Mouse (Mus musculus) olfactory bulb, adult 2 months (tissue): ENCODE measurements around the gene N6amt1. TPM values are rescaled to one million over a fixed set of nuclear protein-coding genes. Genes with fewer than 3 reads are reported as not detected.

ENCODE experiments used
- H3K27ac ChIP-seq: fragments of 200-500 bp; 2 replicates; pipeline ENCODE4 v1.5.1; 2012; ENCODE audit warnings: low read depth, low read length; ENCODE audit not compliant: insufficient read depth
- H3K4me1 ChIP-seq: fragments of 200-500 bp; 2 replicates; pipeline ENCODE4 v1.6.1; 2012; ENCODE audit warnings: low read length; ENCODE audit not compliant: control insufficient read depth, insufficient read depth
- H3K4me3 ChIP-seq: fragments of 200-500 bp; 2 replicates; pipeline ENCODE4 v1.5.1; 2012; ENCODE audit warnings: mild to moderate bottlenecking, low read depth, low read length, moderate library complexity; ENCODE audit not compliant: insufficient read depth
- CTCF ChIP-seq: fragments of 200-500 bp; IDR thresholded peaks from 2 replicates; pipeline ENCODE4 v1.5.1; 2012; ENCODE audit warnings: low read depth, mild to moderate bottlenecking, low read length, moderate library complexity; ENCODE audit not compliant: insufficient read depth
- POLR2A ChIP-seq: fragments of 200-500 bp; IDR thresholded peaks from 2 replicates; pipeline ENCODE4 v1.6.1; 2012; ENCODE audit warnings: mild to moderate bottlenecking, low read depth, low read length, moderate library complexity; ENCODE audit not compliant: insufficient read depth
- WGBS: fragments of 180-500 bp; shearing (Covaris S2); methylation state at CpG from one replicate; pipeline ENCODE4 v1.1.7; 2018; 5-methylcytosine and 5-hydroxymethylcytosine counted together
- polyA plus RNA-seq: library from polyadenylated mRNA; stranded (reverse); fragments of >200 nt; gene quantifications from 2 replicates; pipeline ENCODE4 v1.2.4, GENCODE M21; 2012; ENCODE audit warnings: low replicate concordance; ENCODE audit not compliant: missing spikeins, insufficient read depth, insufficient read length

The N6amt1 gene
- polyA plus RNA-seq, 1 experiment, result not detected

DNA sequence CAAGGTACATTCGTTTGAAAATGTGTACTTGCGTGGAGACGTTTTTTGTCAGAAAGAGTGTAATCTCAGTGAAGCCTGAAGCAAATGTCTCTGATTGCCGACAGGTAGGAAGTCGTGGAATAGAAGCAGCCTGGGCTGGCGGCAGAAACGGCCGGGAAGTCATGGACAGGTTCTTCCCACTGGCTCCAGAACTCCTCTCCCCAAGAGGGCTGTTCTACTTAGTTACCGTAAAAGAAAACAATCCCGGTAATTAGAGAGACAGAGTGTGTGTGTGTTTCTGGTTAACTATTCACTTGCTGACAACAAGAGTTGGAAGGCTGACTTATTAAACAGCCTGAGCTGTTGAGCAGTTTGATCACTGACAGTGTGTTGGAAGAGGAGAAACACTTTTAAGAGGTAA is 12.1 kb downstream of the N6amt1 start:
- no peak for TF ChIP-seq CTCF
- no peak for TF ChIP-seq POLR2A
- H3K27ac ChIP-seq, result no peak overlapping the region
- H3K4me3 ChIP-seq, result no peak overlapping the region
- H3K4me1 ChIP-seq, result no peaks in the 10 kb centered on the region
- 72% methylated on average over 10 of the region's 10 CpGs for WGBS

DNA sequence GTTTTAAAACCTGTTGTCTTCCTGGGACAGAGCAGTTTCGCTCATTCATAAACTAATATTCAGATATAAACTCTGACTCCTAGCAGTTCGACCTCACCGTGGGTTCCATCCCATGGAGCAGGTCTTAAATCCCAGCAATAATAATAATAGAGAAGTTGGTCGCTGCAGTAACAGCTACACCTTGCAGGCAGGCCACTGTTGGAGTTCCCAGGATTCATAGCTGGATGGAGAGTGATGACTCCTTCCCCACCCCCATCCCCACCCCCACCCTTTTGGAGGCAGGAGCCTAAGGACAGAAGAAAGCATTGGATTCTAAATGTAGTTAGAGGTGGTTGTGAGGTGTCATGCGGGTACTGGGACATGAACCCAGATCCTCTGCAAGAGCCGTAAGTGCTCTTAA is 12.5 kb downstream of the N6amt1 start:
- Histone ChIP-seq H3K4me3 (no peak overlapping the region), H3K27ac (no peak overlapping the region), H3K4me1 (no peaks in the 10 kb centered on the region)
- TF ChIP-seq CTCF (no peak), POLR2A (no peak)
- WGBS, result 96% methylated on average over 6 of the region's 6 CpGs

DNA sequence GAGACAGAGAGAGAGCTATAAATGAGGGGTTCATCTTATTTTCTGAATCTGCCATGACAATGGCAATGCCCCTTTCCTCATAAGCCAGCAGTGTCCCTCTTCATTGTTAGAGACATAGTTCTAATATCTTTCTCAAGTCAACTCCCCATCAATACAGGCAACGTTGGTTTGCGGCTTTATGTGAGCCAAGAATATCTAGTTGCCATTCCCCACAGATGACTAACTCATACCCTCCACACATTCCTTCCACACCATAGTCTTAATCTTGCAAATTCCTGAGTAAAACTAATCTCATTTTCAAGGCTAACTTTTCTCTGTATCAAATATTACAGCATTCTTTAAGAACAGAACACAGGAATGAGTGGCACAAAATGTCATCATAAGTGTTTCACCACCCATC is 29.0 kb downstream of the N6amt1 start:
- no peak for TF ChIP-seq CTCF
- TF ChIP-seq POLR2A, result no peak
- 83% methylated on average over 2 of the region's 2 CpGs for WGBS

DNA sequence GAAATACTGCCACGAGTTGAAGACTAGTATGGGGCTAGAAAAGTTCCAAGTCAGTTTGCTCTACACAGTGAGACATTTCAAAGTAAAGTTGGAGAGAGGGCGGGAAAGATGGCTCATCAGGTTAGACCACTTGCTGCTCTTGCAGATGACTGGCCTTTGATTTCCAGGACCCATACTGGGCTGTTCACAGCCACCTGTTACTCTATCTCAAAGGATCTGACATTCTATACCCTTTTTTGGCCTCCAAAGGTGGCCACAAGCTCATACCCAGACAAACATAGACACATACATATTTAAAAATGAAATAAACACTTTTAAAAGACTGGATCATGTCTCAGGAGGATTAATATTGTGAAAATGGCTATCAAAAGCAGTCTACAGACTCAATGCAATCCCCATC is 30.4 kb downstream of the N6amt1 start:
- 83% methylated on average over 2 of the region's 2 CpGs for WGBS

More for the DNA sequence above, 29.0 kb downstream of the N6amt1 start:
- Histone ChIP-seq H3K4me1 (no peaks in the 10 kb centered on the region), H3K27ac (no peak overlapping the region), H3K4me3 (no peak overlapping the region)

DNA sequence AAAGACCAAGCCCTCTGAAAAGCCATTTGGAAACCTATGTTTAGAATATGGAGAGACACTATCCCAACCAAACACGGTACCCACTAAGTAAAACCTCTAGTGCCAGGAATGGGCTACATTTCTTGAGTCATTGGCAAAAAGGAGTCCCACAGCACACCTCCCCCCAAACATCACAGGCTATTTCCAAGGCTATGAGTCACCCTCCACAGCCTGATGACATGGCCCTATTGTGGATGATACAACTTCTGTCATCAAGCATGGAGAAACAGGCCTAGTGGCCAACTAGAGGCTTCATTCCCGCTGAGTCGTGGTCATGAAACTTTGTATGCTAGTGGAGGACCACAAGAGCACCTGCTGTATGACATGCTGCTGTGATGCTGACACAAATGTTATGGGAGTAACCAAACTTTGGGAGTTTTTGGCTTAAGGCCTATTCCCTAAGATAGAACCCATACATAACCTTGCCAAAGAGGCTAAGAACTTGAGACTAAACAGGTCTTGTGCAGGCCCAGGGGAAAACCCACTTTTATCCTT is 33.5 kb downstream of the N6amt1 start:
- WGBS, result 73% methylated on average over 3 of the region's 3 CpGs
- Histone ChIP-seq H3K27ac (no peak overlapping the region), H3K4me3 (no peak overlapping the region), H3K4me1 (no peaks in the 10 kb centered on the region)
- TF ChIP-seq POLR2A (no peak), CTCF (no peak)

More for the DNA sequence above, 30.4 kb downstream of the N6amt1 start:
- TF ChIP-seq POLR2A (no peak), CTCF (no peak)
- Histone ChIP-seq H3K4me3 (no peak overlapping the region), H3K4me1 (no peaks in the 10 kb centered on the region), H3K27ac (no peak overlapping the region)

DNA sequence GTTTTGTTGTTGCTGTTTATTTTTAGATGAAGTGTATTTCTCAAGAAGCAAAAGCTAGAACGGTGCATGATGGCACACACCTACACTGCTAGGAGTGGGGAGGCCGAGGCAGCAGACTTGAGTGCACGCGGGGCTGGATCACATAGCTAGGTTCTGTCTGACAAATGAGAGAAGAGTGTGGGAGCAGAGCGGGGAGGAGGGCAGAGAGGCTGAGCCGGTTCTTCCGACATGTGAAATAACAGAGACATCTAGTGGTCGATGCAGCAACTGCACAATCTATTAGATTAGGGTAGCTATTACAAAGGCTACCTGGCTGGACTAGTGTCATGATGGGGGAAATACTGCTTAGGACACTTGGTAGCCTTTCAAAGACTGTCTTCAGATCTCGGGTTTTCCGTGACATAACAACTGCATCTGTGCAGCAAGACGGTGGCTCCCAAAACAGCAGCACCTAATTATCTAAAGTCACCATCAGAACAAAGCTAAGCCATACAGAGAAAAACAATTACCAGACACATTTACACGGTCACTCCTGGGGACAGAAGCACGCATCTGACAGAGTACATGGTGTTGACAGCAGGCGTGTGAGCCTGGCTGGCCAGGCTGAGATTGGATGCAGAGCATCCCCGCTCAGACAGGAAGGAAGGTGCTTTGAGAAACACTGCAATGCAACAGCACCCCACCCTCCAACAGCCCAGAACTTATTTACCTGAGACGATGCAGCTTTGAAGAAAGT is 40.0 kb downstream of the N6amt1 start:
- 38% methylated on average over 16 of the region's 16 CpGs for WGBS
- H3K27ac ChIP-seq, result no peak overlapping the region
- TF ChIP-seq POLR2A (no peak), CTCF (no peak)

DNA sequence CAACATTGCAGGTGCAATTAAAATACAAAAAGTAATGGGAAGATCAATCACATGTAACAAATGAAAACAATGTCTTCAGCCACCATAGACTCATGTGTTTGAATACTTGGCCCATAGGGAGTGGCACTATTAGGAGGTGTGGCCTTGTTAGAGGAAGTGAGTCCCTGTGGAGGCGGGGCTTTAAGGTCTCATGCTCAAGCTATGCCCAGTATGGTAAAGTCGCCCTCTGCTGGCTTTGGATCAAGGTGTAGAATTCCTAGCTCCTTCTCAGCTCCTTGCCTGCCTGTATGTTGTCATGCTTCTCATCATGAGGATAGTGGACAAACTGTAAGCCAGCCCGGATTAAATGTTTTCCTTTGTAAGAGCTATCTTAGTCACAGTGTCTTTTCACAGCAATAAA is 51.0 kb downstream of the N6amt1 start:
- no peak for TF ChIP-seq POLR2A
- no peak for TF ChIP-seq CTCF
- Histone ChIP-seq H3K4me1 (no peaks in the 10 kb centered on the region), H3K4me3 (no peak overlapping the region), H3K27ac (no peak overlapping the region)
- WGBS, result 82% methylated on average over 3 of the region's 3 CpGs

More for the DNA sequence above, 40.0 kb downstream of the N6amt1 start:
- H3K4me1 ChIP-seq, result no peaks in the 10 kb centered on the region
- no peak overlapping the region for H3K4me3 ChIP-seq

Other genes starting within 250 kb of the N6amt1 start
- gene Ltn1, start 78.4 kb downstream of the N6amt1 start, polyA plus RNA-seq, result not detected in 2 replicates
- gene Rwdd2b, start 86.4 kb downstream of the N6amt1 start, polyA plus RNA-seq, result not detected in 2 replicates
- gene Usp16, start 100.5 kb downstream of the N6amt1 start, polyA plus RNA-seq, result not detected in 2 replicates
- gene Cct8, start 141.7 kb downstream of the N6amt1 start, polyA plus RNA-seq, result 227 and 308 TPM in 2 replicates
- not detected in 2 replicates for gene Map3k7cl, start 199.1 kb downstream of the N6amt1 start, polyA plus RNA-seq